Mouse (Mus musculus) cerebellum, adult 2 months (tissue): ENCODE data around the gene Blnk.

Experiments used
- CTCF ChIP-seq: fragments of 200-500 bp; IDR thresholded peaks from 2 replicates; pipeline ENCODE4 v1.5.1; 2011; ENCODE audit warnings: low read depth, mild to moderate bottlenecking, control low read depth, low read length, moderate library complexity, borderline replicate concordance; ENCODE audit not compliant: insufficient read depth
- POLR2A ChIP-seq: fragments of 200-500 bp; IDR thresholded peaks from 2 replicates; pipeline ENCODE4 v1.6.1; 2011; ENCODE audit warnings: low read length, control low read depth, borderline replicate concordance; ENCODE audit not compliant: insufficient read depth

DNA sequence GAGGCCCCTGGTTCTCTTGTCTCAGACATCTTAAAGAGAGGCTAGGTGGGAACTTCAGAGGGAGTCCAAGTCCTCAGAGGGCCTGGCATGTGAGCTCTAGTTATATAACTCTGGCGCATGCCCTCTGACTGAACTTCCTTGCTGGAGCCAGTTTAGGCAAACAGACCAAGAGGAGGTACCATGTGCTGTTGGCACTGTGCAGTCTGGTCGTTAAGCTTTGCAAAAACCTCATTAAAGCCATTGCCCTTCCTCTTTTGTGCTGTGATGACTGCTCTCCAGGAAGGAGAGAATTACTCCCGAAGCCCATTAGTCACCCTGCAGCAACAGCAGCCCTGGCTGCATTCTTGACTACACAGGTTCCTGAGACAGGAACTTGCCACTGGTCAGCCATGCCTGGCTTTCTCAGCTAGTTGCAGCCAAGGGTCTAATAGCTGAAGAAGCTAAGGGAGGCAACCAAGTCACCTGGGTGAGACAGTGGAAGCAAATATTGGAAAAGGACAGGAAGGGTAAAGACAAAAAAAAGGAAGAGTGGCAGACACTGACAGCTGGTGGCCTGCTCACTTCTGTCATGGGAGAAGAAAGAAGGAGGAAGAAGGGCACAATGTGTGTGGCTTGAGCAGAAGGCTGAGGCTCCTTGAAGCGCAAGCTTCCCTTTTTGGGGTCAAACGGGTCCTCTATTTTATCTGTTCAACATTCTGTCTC, 4.3 kb upstream of the Blnk start:
- TF ChIP-seq POLR2A = no peak
- TF ChIP-seq CTCF = no peak
